Mouse (Mus musculus) ES-E14 (cell line): Measurements from ENCODE around the gene Cmip. TPM values are rescaled to one million over a fixed set of nuclear protein-coding genes. Genes with fewer than 3 reads are reported as not detected.

Experiments
- DNase-seq: peaks from one replicate; pipeline ENCODE4 v3.0.0-alpha.2; 2013; ENCODE audit warnings: low read depth, low spot score
- H3K27ac ChIP-seq: 2 replicates; pipeline ENCODE4 v1.5.1; 2012; ENCODE audit warnings: low read depth, mild to moderate bottlenecking, low read length, moderate library complexity, mixed read lengths; ENCODE audit not compliant: poor library complexity, insufficient read depth, severe bottlenecking
- H3K36me3 ChIP-seq: 2 replicates; pipeline ENCODE4 v1.6.1; 2012; ENCODE audit warnings: mild to moderate bottlenecking, low read length, moderate library complexity, mixed read lengths; ENCODE audit not compliant: control insufficient read depth, poor library complexity, insufficient read depth, severe bottlenecking
- H3K4me1 ChIP-seq, 2 experiments: fragments of 150-350 bp in 1 of 2; sonication (generic) in 1 of 2; 2 replicates each; pipeline ENCODE4 v1.6.1; 2012; ENCODE audit warnings: low read length in 2 of 2, mild to moderate bottlenecking in 1 of 2, mixed read lengths in 1 of 2; ENCODE audit not compliant: control insufficient read depth in 2 of 2, insufficient read depth in 2 of 2, poor library complexity in 1 of 2
- H3K4me3 ChIP-seq, 2 experiments: fragments of 150-350 bp in 1 of 2; sonication (generic) in 1 of 2; 2 replicates each; pipeline ENCODE4 v1.5.1; 2012; ENCODE audit warnings: low read length in 2 of 2, low read depth in 1 of 2, mild to moderate bottlenecking in 1 of 2, mixed read lengths in 1 of 2; ENCODE audit not compliant: insufficient read depth in 1 of 2, poor library complexity in 1 of 2, severe bottlenecking in 1 of 2
- H3K9ac ChIP-seq: 2 replicates; pipeline ENCODE4 v1.6.1; 2012; ENCODE audit warnings: low read depth, mild to moderate bottlenecking, low read length, mixed read lengths; ENCODE audit not compliant: poor library complexity, insufficient read depth, severe bottlenecking
- H3K9me3 ChIP-seq: fragments of 150-350 bp; sonication (generic); 2 replicates; pipeline ENCODE4 v1.6.1; 2012; ENCODE audit warnings: low read depth, mild to moderate bottlenecking, low read length; ENCODE audit not compliant: control insufficient read depth, insufficient read depth
- CHD2 ChIP-seq: IDR thresholded peaks from 2 replicates; pipeline ENCODE4 v1.6.1; 2014; ENCODE audit warnings: mild to moderate bottlenecking, low read depth, low read length, inconsistent platforms
- HCFC1 ChIP-seq: IDR thresholded peaks from 2 replicates; pipeline ENCODE4 v1.6.1; 2012; ENCODE audit warnings: low read length, inconsistent platforms, borderline replicate concordance; ENCODE audit not compliant: insufficient read depth
- MAFK ChIP-seq: IDR thresholded peaks from 2 replicates; pipeline ENCODE4 v1.6.1; 2014; ENCODE audit warnings: mild to moderate bottlenecking, low read depth, low read length, inconsistent platforms; ENCODE audit not compliant: insufficient read depth
- ZC3H11A ChIP-seq: IDR thresholded peaks from 2 replicates; pipeline ENCODE4 v1.6.1; 2012; ENCODE audit warnings: low read depth, mild to moderate bottlenecking, inconsistent platforms, low read length, borderline replicate concordance
- ZNF384 ChIP-seq: IDR thresholded peaks from 2 replicates; pipeline ENCODE4 v1.6.1; 2012; ENCODE audit warnings: low read depth, low read length, inconsistent platforms
- in situ Hi-C, 2 experiments: fragments of 600-800 bp; cut with MboI; formaldehyde crosslinking; loops; one replicate each; pipeline ENCODE4 v1.15.1; 2025; ENCODE audit warnings: low sequenced_read_pairs in 2 of 2, inconsistent platforms in 1 of 2; ENCODE audit not compliant: unreplicated experiment in 2 of 2
- total RNA-seq: library from RNA; depleted of rRNA; stranded (reverse); fragments of 300-350 nt; gene quantifications from 2 replicates; pipeline ENCODE4 v1.2.3, GENCODE M21; 2012

Gene Cmip
- total RNA-seq, 1 experiment, result 26.3 TPM

- H3K9me3 ChIP-seq, result no peaks in the 10 kb centered on the region
- peaks cover 3 to 47% of the 10 kb centered on the region in 2 experiments; a peak in 3 of 4 replicates for H3K4me1 ChIP-seq
- TF ChIP-seq HCFC1 (no peak), CHD2 (no peak), ZNF384 (no peak), MAFK (no peak), ZC3H11A (no peak)
- no peak overlapping the region for H3K27ac ChIP-seq
- H3K4me3 ChIP-seq, result no peak overlapping the region
- no peak overlapping the region for H3K9ac ChIP-seq
- H3K36me3 ChIP-seq, result peaks cover 6% of the 10 kb centered on the region; the same call in 1 of the 2 replicates
- in situ Hi-C loops, result no loop called here
- no peak for DNase-seq
Observed at GRCm38 (mm10) chr8:117281676-117282075, 24.8 kb downstream of the Cmip start.

- no peak overlapping the region for H3K4me3 ChIP-seq
- H3K27ac ChIP-seq, result 0 out of 2 replicates have a peak overlapping the region, but pooled peaks have one; percentile 5
- peaks cover 6% of the 10 kb centered on the region; the same call in 1 of the 2 replicates for H3K36me3 ChIP-seq
- no peak for DNase-seq
- H3K9me3 ChIP-seq, result no peaks in the 10 kb centered on the region
- in situ Hi-C loops, result no loop called here
- no peak overlapping the region for H3K9ac ChIP-seq
- TF ChIP-seq CHD2 (no peak), HCFC1 (no peak), ZC3H11A (no peak), MAFK (no peak), ZNF384 (no peak)
- H3K4me1 ChIP-seq, result peaks cover 3 to 47% of the 10 kb centered on the region in 2 experiments; a peak in 3 of 4 replicates
Observed at GRCm38 (mm10) chr8:117282141-117282950, 25.5 kb downstream of the Cmip start.

- no peak for DNase-seq
- Histone ChIP-seq H3K4me3 (no peak overlapping the region), H3K27ac (no peak overlapping the region), H3K36me3 (peaks cover 6% of the 10 kb centered on the region; the same call in 1 of the 2 replicates), H3K4me1 (peaks cover 2 to 40% of the 10 kb centered on the region in 2 experiments), H3K9ac (no peak overlapping the region), H3K9me3 (no peaks in the 10 kb centered on the region)
- no peak for TF ChIP-seq ZNF384
- no peak for TF ChIP-seq HCFC1
- no peak for TF ChIP-seq MAFK
- TF ChIP-seq ZC3H11A, result no peak
- TF ChIP-seq CHD2, result no peak
- in situ Hi-C loops, result no loop called here
Observed at GRCm38 (mm10) chr8:117284768-117285484, 28.1 kb downstream of the Cmip start.

- no peaks in the 10 kb centered on the region for H3K9me3 ChIP-seq
- in situ Hi-C loops, result no loop called here
- no peak for DNase-seq
- H3K4me1 ChIP-seq, result peaks cover 0 to 29% of the 10 kb centered on the region in 2 experiments; a peak in 3 of 4 replicates
- H3K27ac ChIP-seq, result no peak overlapping the region
- TF ChIP-seq ZC3H11A, result no peak
- TF ChIP-seq CHD2, result no peak
- TF ChIP-seq ZNF384, result no peak
- TF ChIP-seq HCFC1, result no peak
- no peak for TF ChIP-seq MAFK
- peaks cover 4% of the 10 kb centered on the region; the same call in 1 of the 2 replicates for H3K36me3 ChIP-seq
- no peak overlapping the region for H3K4me3 ChIP-seq
- H3K9ac ChIP-seq, result no peak overlapping the region
Observed at GRCm38 (mm10) chr8:117287966-117288365, 31.1 kb downstream of the Cmip start.
